Mouse (Mus musculus) gastrocnemius, adult 2 months (tissue): Measurements from ENCODE around the gene Pacs2. TPM values are rescaled to one million over a fixed set of nuclear protein-coding genes. Genes with fewer than 3 reads are reported as not detected.

Experiments used
- DNase-seq: peaks from one replicate; pipeline ENCODE4 v3.0.0; 2022
- H3K27ac ChIP-seq: fragments of 200-600 bp; 2 replicates; pipeline ENCODE4 v1.8.1; 2022; ENCODE audit warnings: mild to moderate bottlenecking
- H3K4me3 ChIP-seq: fragments of 200-600 bp; 2 replicates; pipeline ENCODE4 v1.8.1; 2022; ENCODE audit warnings: mild to moderate bottlenecking, moderate library complexity
- CTCF ChIP-seq: fragments of 200-600 bp; IDR thresholded peaks from 2 replicates; pipeline ENCODE4 v1.8.1; 2022; ENCODE audit warnings: antibody characterized with exemption, mild to moderate bottlenecking, moderate library complexity
- intact Hi-C: fragments of 180-260 bp; cut with DNase I; formaldehyde crosslinking; loops from one replicate; pipeline ENCODE4 v1.15.1; 2025
- total RNA-seq, 2 experiments: library from RNA; stranded (reverse); gene quantifications; 2 replicates each; pipeline ENCODE4 v1.2.3; 2021

The Pacs2 gene
- total RNA-seq, 2 experiments from 2014 or later, result 35.9 to 41.0 TPM

GRCm38 (mm10) chr12:113032296-113033250, 18.3 kb downstream of the Pacs2 start:
- H3K27ac ChIP-seq, result peak overlapping the region; percentile 78
- DNase-seq, result peak; percentile 50
- intact Hi-C loops, result no loop called here
- TF ChIP-seq CTCF, result no peak
- no peak overlapping the region for H3K4me3 ChIP-seq

- TF ChIP-seq CTCF, result no peak
- H3K27ac ChIP-seq, result 0 out of 2 replicates have a peak overlapping the region, but pooled peaks have one; percentile 4
- no peak for DNase-seq
- intact Hi-C loops, result no loop called here
- H3K4me3 ChIP-seq, result no peak overlapping the region
Observed at GRCm38 (mm10) chr12:113035093-113035492, 20.8 kb downstream of the Pacs2 start.

GRCm38 (mm10) chr12:113036996-113037395, 22.7 kb downstream of the Pacs2 start:
- DNase-seq, result no peak
- no peak for TF ChIP-seq CTCF
- Histone ChIP-seq H3K4me3 (no peak overlapping the region), H3K27ac (no peak overlapping the region)
- intact Hi-C loops, result no loop called here

- no peak overlapping the region for H3K4me3 ChIP-seq
- H3K27ac ChIP-seq, result no peak overlapping the region
- no peak for DNase-seq
- TF ChIP-seq CTCF, result no peak
- intact Hi-C loops, result no loop called here
Observed at GRCm38 (mm10) chr12:113038414-113038813, 24.1 kb downstream of the Pacs2 start.

GRCm38 (mm10) chr12:113041481-113042439, 27.5 kb downstream of the Pacs2 start:
- intact Hi-C loops, result no loop called here
- no peak overlapping the region for H3K4me3 ChIP-seq
- no peak for TF ChIP-seq CTCF
- peak; percentile 68 for DNase-seq
- peak overlapping the region; percentile 28; the same call in 1 of the 2 replicates for H3K27ac ChIP-seq

GRCm38 (mm10) chr12:113042543-113042942, 28.2 kb downstream of the Pacs2 start:
- H3K4me3 ChIP-seq, result no peak overlapping the region
- no peak for DNase-seq
- TF ChIP-seq CTCF, result no peak
- peak overlapping the region; percentile 28 for H3K27ac ChIP-seq
- intact Hi-C loops, result no loop called here

- no peak overlapping the region for H3K27ac ChIP-seq
- no peak for DNase-seq
- intact Hi-C loops, result loop anchor here (2.0 kb wide), 1 partner anchor 40 kb away; no protein-coding TSS in a partner anchor
- H3K4me3 ChIP-seq, result no peak overlapping the region
- peak; percentile 72 for TF ChIP-seq CTCF
Observed at GRCm38 (mm10) chr12:113044916-113045677, 30.8 kb downstream of the Pacs2 start.

- no peak for TF ChIP-seq CTCF
- no peak for DNase-seq
- intact Hi-C loops, result no loop called here
- Histone ChIP-seq H3K27ac (no peak overlapping the region), H3K4me3 (no peak overlapping the region)
Observed at GRCm38 (mm10) chr12:113046861-113047260, 32.6 kb downstream of the Pacs2 start.

- H3K4me3 ChIP-seq, result no peak overlapping the region
- no peak for DNase-seq
- no peak overlapping the region for H3K27ac ChIP-seq
- no peak for TF ChIP-seq CTCF
- intact Hi-C loops, result no loop called here
Observed at GRCm38 (mm10) chr12:113048103-113048502, 33.8 kb downstream of the Pacs2 start.

GRCm38 (mm10) chr12:113049836-113050235, 35.5 kb downstream of the Pacs2 start:
- Histone ChIP-seq H3K27ac (no peak overlapping the region), H3K4me3 (no peak overlapping the region)
- TF ChIP-seq CTCF, result no peak
- intact Hi-C loops, result no loop called here
- DNase-seq, result no peak

- no peak for TF ChIP-seq CTCF
- no peak overlapping the region for H3K4me3 ChIP-seq
- no peak for DNase-seq
- H3K27ac ChIP-seq, result no peak overlapping the region
- intact Hi-C loops, result no loop called here
Observed at GRCm38 (mm10) chr12:113050671-113051070, 36.4 kb downstream of the Pacs2 start.
